Mouse (Mus musculus) kidney, adult 2 months (tissue): ENCODE data around the gene Vps25. TPM values are rescaled to one million over a fixed set of nuclear protein-coding genes. Genes with fewer than 3 reads are reported as not detected.

ENCODE experiments used
- DNase-seq: peaks from one replicate; pipeline ENCODE4 v3.0.0; 2021
- H3K27ac ChIP-seq: fragments of 200-500 bp; 2 replicates; pipeline ENCODE4 v1.5.1; 2012; ENCODE audit warnings: low read depth, low read length, control low read depth, inconsistent platforms; ENCODE audit not compliant: insufficient read depth
- H3K27me3 ChIP-seq: fragments of 200-500 bp; replicated peaks from 2 replicates; pipeline ENCODE4 v1.6.1; 2012; ENCODE audit warnings: mild to moderate bottlenecking, moderate library complexity, low read length, inconsistent platforms; ENCODE audit not compliant: control insufficient read depth, insufficient read depth
- H3K36me3 ChIP-seq: fragments of 200-500 bp; 2 replicates; pipeline ENCODE4 v1.6.1; 2012; ENCODE audit warnings: mild to moderate bottlenecking, moderate library complexity, low read length, inconsistent platforms; ENCODE audit not compliant: control insufficient read depth, insufficient read depth
- H3K4me1 ChIP-seq: fragments of 200-500 bp; 2 replicates; pipeline ENCODE4 v1.6.1; 2011; ENCODE audit warnings: low read length; ENCODE audit not compliant: control insufficient read depth, insufficient read depth
- H3K4me3 ChIP-seq: fragments of 200-500 bp; 2 replicates; pipeline ENCODE4 v1.5.1; 2011; ENCODE audit warnings: mild to moderate bottlenecking, low read depth, low read length, control low read depth; ENCODE audit not compliant: insufficient read depth
- CTCF ChIP-seq: fragments of 200-500 bp; conservative IDR thresholded peaks from 2 replicates; pipeline ENCODE4 v1.5.1; 2011; ENCODE audit warnings: low read depth, mild to moderate bottlenecking, control low read depth, low read length, moderate library complexity, mixed read lengths; ENCODE audit not compliant: insufficient read depth, insufficient read length
- POLR2A ChIP-seq: fragments of 200-500 bp; IDR thresholded peaks from one replicate; pipeline ENCODE4 v1.6.1; 2011; ENCODE audit warnings: low read depth, low read length, control low read depth
- WGBS: fragments of 180-500 bp; shearing (Covaris S2); methylation state at CpG from one replicate; pipeline ENCODE4 v1.1.7; 2018; 5-methylcytosine and 5-hydroxymethylcytosine counted together
- polyA plus RNA-seq: library from polyadenylated mRNA; depleted of rRNA; stranded (reverse); fragments of >200 nt; gene quantifications from 2 replicates; pipeline ENCODE4 v1.2.3, GENCODE M21; 2012

The Vps25 gene
- polyA plus RNA-seq, 1 experiment = 116 TPM

DNA sequence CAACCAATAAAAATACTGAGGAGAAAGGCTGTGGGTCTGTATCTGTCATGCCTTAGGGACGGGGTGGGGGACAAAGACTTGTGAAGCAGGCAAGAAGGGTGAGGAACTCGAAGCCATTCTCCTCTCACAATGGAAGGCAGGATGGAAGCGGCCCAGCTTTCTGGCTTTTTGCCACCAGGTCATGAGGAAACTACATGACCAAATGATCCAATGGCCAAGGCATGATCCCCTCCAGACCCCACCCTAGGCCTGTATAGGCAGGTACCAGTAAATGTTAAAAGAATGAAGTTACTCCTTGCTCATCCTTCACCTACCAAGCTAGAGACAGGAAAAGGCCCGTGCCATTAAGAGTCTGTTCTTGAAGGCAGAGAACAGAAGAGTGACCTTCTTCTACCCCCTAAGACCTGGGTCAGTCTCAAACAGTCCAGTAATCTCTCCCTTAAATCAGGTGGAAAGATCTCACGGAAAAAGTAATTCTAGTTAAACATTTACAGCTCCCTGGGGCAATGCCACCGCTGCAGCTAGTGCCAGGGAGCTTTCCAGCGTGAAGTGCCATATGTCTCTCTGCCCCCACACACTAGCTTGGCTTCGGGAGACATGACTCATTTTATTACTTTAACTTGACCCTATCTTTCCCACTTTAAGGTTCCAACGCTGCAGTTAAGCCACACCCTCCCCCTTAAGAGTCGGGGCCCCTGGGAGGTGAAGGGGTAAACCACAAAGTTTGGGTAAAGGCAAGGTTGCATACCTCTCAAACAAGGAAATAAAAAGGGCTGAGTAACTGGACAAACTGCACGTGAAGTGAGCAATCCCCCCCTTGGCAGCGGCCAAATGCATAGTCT lies 24.1 kb downstream of the Vps25 start:
- no peak for TF ChIP-seq POLR2A
- no peak for TF ChIP-seq CTCF
- DNase-seq = peak; percentile 96
- Histone ChIP-seq H3K27me3 (no peaks in the 10 kb centered on the region), H3K27ac (peak overlapping the region; percentile 89), H3K4me1 (peaks cover 25% of the 10 kb centered on the region), H3K36me3 (no peaks in the 10 kb centered on the region; the same call in 1 of the 2 replicates), H3K4me3 (peak overlapping the region; percentile 77)
- WGBS = 21% methylated on average over 12 of the region's 12 CpGs

DNA sequence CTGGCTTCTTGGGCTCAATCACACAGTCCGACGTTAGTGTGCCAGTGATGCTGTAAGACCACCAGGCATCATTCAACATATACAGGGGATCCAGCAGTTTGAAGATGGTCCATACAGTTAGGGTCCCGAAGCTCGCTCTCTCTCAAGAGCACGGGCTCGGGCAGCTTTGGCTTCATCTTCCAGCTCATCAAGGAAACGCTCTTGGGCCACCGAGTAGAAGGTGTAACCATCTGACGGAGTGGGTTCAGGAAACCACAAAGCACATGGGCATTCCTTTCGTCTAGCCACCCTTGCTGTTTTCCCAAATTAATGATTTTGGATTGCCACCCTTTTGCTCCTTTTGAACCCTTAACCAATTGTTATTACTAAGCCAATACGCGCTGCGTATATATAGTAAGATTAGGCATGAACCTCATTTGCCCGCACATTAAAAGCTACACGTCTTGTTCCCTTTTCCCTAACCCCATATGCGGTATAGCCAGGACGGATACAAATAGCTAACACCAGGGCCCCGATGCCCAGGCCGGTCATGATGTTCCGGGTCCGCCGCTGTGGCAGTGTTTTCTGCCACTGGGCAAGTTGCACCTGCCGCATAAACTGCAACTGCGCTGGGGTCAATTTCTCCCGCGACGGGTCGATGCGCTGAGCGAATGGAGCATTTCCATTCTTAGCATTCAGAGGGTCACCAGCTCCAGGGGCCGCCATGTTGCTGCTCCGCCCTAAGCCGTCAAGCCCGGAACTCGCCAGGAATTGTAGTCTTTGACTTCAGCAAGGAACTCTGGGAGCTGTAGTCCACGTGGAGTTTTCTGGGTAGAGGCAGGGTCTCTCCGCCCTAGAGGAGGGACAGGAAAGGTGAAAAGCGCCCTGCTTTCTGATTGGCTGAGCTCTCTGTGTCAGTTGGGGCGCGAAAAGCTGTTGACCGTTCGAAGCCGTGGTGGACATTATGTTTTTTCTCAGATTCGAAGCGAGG lies 25.0 kb downstream of the Vps25 start, which contains the start of the genes Cntd1 and Coa3:
Gene Cntd1 (plus strand): TSS at position 790 of the 970 bp plus-strand sequence.
Gene Coa3 (minus strand): TSS at position 892 of the 970 bp plus-strand sequence.
- peak; percentile 95 for DNase-seq
- no peaks in the 10 kb centered on the region for H3K27me3 ChIP-seq
- H3K27ac ChIP-seq = peak within 1 kb of the TSS; percentile 89
- TF ChIP-seq POLR2A = peak; percentile 79
- TF ChIP-seq CTCF = no peak
- H3K4me3 ChIP-seq = peak within 1 kb of the TSS; percentile 77
- H3K4me1 ChIP-seq = peaks cover 27% of the 10 kb centered on the region
- no peaks in the 10 kb centered on the region; the same call in 1 of the 2 replicates for H3K36me3 ChIP-seq
- 5% methylated on average over 45 of the region's 45 CpGs for WGBS

DNA sequence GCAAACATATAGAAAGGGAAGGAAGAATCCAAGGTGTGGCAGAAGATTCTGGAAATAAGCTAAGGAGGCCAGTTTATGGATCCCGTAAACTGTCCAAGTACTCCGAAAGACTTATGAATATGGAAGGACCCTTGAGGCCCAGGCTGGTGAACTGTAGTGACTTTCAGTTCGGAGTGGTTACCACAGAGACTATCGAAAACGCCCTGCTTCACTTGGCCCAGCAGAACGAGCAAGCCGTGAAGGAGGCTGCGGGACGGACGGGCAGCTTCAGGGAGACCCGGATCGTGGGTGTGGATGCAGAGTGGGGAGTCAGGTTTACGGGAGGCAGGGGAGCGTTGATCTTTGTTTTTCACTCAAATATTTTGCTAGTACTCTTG lies 25.7 kb downstream of the Vps25 start:
- TF ChIP-seq CTCF (no peak), POLR2A (no peak)
- H3K27ac ChIP-seq = peak overlapping the region; percentile 36; the same call in 1 of the 2 replicates
- H3K36me3 ChIP-seq = no peaks in the 10 kb centered on the region; the same call in 1 of the 2 replicates
- 43% methylated on average over 14 of the region's 14 CpGs for WGBS
- no peak for DNase-seq
- no peaks in the 10 kb centered on the region for H3K27me3 ChIP-seq
- H3K4me1 ChIP-seq = peaks cover 33% of the 10 kb centered on the region
- H3K4me3 ChIP-seq = no peak overlapping the region

DNA sequence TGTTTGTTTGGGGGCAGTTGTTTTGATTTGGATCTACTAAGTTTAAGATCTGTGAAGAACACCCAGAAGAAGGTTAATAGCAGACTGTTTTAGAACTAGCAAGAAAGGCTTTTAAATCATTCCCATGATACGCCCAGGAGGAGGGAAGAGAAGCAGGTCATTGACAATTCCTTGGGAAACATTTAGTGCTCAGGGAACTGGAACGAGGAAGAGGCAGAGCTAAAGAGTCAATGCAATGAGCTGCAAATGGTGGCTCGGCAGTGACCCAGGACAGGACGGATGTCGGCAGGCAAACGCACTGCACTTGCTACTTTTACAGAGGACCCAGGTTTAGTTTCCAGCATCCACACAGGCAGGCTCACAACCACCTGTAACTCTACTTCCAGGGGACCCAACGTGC lies 27.3 kb downstream of the Vps25 start:
- no peak overlapping the region for H3K4me3 ChIP-seq
- TF ChIP-seq POLR2A = no peak
- no peak for TF ChIP-seq CTCF
- no peaks in the 10 kb centered on the region for H3K27me3 ChIP-seq
- peaks cover 41% of the 10 kb centered on the region for H3K4me1 ChIP-seq
- peak overlapping the region; percentile 39 for H3K27ac ChIP-seq
- 14% methylated on average over 7 of the region's 7 CpGs for WGBS
- peak; percentile 70 for DNase-seq
- no peaks in the 10 kb centered on the region; the same call in 1 of the 2 replicates for H3K36me3 ChIP-seq

DNA sequence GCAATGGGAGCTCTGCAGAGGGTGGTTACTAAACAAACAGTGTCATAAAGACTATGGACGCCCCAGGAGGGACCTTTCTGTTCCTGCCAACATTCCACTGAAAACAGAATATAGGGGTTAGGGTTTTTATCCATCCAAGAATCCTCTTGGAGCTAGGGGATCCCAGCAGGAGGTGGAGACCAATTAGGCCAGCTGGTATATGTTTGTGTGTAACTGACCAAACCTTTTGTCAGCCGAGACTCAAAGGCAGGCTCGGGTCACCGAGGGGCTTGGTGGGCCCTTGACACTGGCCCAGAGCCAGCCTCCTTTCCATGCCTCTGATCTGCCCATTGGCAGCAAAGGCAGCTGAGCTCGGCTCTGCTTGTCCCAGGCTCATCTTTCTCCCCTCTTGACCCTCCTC lies 29.4 kb downstream of the Vps25 start:
- Histone ChIP-seq H3K4me3 (no peak overlapping the region), H3K27ac (peak overlapping the region; percentile 91), H3K4me1 (peaks cover 26% of the 10 kb centered on the region), H3K27me3 (no peaks in the 10 kb centered on the region), H3K36me3 (peaks cover 4% of the 10 kb centered on the region)
- TF ChIP-seq POLR2A = no peak
- no peak for TF ChIP-seq CTCF
- DNase-seq = no peak
- WGBS = 34% methylated on average over 5 of the region's 5 CpGs

DNA sequence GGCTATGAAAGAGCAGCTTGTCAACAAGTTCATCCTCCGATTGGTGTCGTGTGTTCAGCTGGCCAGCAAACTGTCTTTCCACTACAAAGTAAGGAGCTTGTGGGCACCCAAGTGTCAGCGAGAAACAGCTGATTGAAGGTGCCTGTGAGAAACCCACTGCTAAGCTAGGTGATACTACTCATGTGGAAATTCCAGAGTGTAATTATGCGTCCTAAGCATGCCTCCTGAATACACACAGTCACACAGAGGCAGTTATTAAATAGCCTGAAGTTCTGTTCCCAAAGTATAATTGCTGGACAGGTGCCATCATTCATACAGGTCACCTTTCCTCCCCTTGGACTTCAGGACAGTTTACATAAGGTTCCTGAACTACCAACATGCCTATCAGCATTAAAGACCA lies 30.3 kb downstream of the Vps25 start:
- WGBS = 38% methylated on average over 4 of the region's 4 CpGs
- peak; percentile 85 for DNase-seq
- no peak overlapping the region for H3K4me3 ChIP-seq
- TF ChIP-seq POLR2A = no peak
- no peak for TF ChIP-seq CTCF
- peaks cover 26% of the 10 kb centered on the region for H3K4me1 ChIP-seq
- H3K36me3 ChIP-seq = peaks cover 4% of the 10 kb centered on the region
- H3K27me3 ChIP-seq = no peaks in the 10 kb centered on the region
- H3K27ac ChIP-seq = peak overlapping the region; percentile 91
